Comparison of ENCODE assay signal across 14 mouse cellular contexts in the genomic region with DNA sequence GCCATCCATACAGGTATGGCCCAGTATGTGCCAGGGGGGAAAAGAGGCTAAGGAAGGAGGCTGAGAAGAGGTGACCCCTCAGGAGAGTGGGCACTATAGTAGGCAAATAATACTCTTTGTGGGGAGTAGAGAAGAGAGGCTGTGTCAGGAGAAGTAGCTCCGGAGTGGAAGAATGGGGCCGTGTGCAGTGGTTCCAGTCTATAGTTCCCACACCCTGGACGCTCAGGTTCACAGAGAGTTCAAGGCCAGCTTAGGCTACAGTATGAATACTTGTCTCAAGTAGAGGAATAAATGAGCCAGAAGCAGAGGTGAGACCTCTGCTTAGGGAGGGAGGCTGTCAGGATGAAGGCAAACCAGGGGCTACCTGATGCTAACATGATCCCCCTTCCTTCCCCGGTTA. TPM values are rescaled to one million over a fixed set of nuclear protein-coding genes. Genes with fewer than 3 reads are reported as not detected.
DNase-seq lines count a peak whose midpoint lies in the region; ATAC-seq lines count a peak whose summit lies in the region.
"Had no signal": no experiment of that assay in that cellular context is flagged by ENCODE, and none has a peak within 500 bp of the region (broad histone marks: within the 10 kb centered on the region; RNA-seq: fewer than 3 reads in every experiment).

No protein-coding gene starts in this region.

- peaks cover 43% of the 10 kb centered on the region for H3K27me3 ChIP-seq in forebrain, embryonic 10.5 days (ENCODE audit: poor library complexity, severe bottlenecking)
- no peaks in the 10 kb centered on the region for H3K27me3 ChIP-seq in forebrain, embryonic 11.5 days (ENCODE audit: control insufficient read depth, insufficient read depth, low read length)
- no peaks in the 10 kb centered on the region for H3K27me3 ChIP-seq in kidney, embryonic 14.5 days (ENCODE audit: control insufficient read depth, insufficient read depth, low read length)
- no peaks in the 10 kb centered on the region for H3K27me3 ChIP-seq in midbrain, embryonic 11.5 days (ENCODE audit: control insufficient read depth, insufficient read depth, low read length)
- no peaks in the 10 kb centered on the region for H3K27me3 ChIP-seq in midbrain, embryonic 14.5 days (ENCODE audit: control insufficient read depth, insufficient read depth, low read length)
- H3K27me3 ChIP-seq in stomach, embryonic 14.5 days (ENCODE audit: control insufficient read depth, insufficient read depth, low read length), result no peaks in the 10 kb centered on the region

- no peak for ATAC-seq in forebrain, embryonic 11.5 days (replicated peaks; ENCODE audit: low FRiP score)
- no peak for ATAC-seq in kidney, embryonic 14.5 days (ENCODE audit: low FRiP score, low TSS enrichment)
- ATAC-seq in midbrain, embryonic 11.5 days (ENCODE audit: low FRiP score), result no peak
- no peak for ATAC-seq in midbrain, embryonic 14.5 days (ENCODE audit: low FRiP score, low TSS enrichment)
- ATAC-seq in stomach, embryonic 14.5 days (ENCODE audit: insufficient number of reproducible peaks, insufficient read depth, low FRiP score, low read depth), result no peak
- ATAC-seq: forebrain, embryonic 16.5 days had no signal

- H3K4me1 ChIP-seq in forebrain, embryonic 10.5 days, result peaks cover 73% of the 10 kb centered on the region
- H3K4me1 ChIP-seq in forebrain, embryonic 11.5 days (replicated peaks; ENCODE audit: control insufficient read depth, insufficient read depth, low read length), result peaks cover 16% of the 10 kb centered on the region
- H3K4me1 ChIP-seq in kidney, embryonic 14.5 days (ENCODE audit: control insufficient read depth, insufficient read depth, low read length), result peaks cover 23% of the 10 kb centered on the region; the same call in 1 of the 2 replicates
- peaks cover 22% of the 10 kb centered on the region for H3K4me1 ChIP-seq in midbrain, embryonic 11.5 days (ENCODE audit: control insufficient read depth, insufficient read depth, low read length)
- peaks cover 37% of the 10 kb centered on the region for H3K4me1 ChIP-seq in midbrain, embryonic 14.5 days (ENCODE audit: control insufficient read depth, insufficient read depth, low read length)
- H3K4me1 ChIP-seq in stomach, embryonic 14.5 days (ENCODE audit: control insufficient read depth, insufficient read depth, low read length), result peaks cover 19% of the 10 kb centered on the region

- DNase-seq in forebrain, embryonic 10.5 days (ENCODE audit: extremely low spot score, low spot score), result no peak
- DNase-seq in forebrain, embryonic 11.5 days (ENCODE audit: low spot score), result no peak
- DNase-seq in kidney, adult 18-20 months, result no peak
- DNase-seq in midbrain, embryonic 11.5 days (ENCODE audit: low spot score, missing footprints), result no peak
- no peak for DNase-seq in midbrain, embryonic 14.5 days
- no peak for DNase-seq in embryo, embryonic 10.5 days (ENCODE audit: low spot score)
- DNase-seq: cerebellum, adult 9-10 months; gastrocnemius, postnatal 14 days; heart, postnatal 4 days; left cerebral cortex, postnatal 4 days had no signal

- H3K4me3 ChIP-seq in forebrain, embryonic 10.5 days, result 0 out of 2 replicates have a peak overlapping the region, but pooled peaks have one; percentile 91
- H3K4me3 ChIP-seq in forebrain, embryonic 11.5 days (ENCODE audit: low read depth, low read length), result no peak overlapping the region
- peak overlapping the region; percentile 13 for H3K4me3 ChIP-seq in kidney, embryonic 14.5 days (ENCODE audit: low read length)
- no peak overlapping the region for H3K4me3 ChIP-seq in midbrain, embryonic 11.5 days (ENCODE audit: low read depth, low read length)
- H3K4me3 ChIP-seq in midbrain, embryonic 14.5 days (replicated peaks; ENCODE audit: low read depth, low read length), result no peak overlapping the region
- peak overlapping the region; percentile 35; the same call in 1 of the 2 replicates for H3K4me3 ChIP-seq in stomach, embryonic 14.5 days (ENCODE audit: low read depth, low read length)

- H3K27ac ChIP-seq in forebrain, embryonic 10.5 days, result peak overlapping the region; percentile 99; the same call in 1 of the 2 replicates
- H3K27ac ChIP-seq in forebrain, embryonic 11.5 days (ENCODE audit: low read depth, low read length), result no peak overlapping the region
- H3K27ac ChIP-seq in kidney, embryonic 14.5 days (ENCODE audit: low read depth, low read length), result peak overlapping the region; percentile 47; the same call in 1 of the 2 replicates
- no peak overlapping the region for H3K27ac ChIP-seq in midbrain, embryonic 11.5 days (ENCODE audit: low read depth, low read length)
- H3K27ac ChIP-seq in midbrain, embryonic 14.5 days (replicated peaks; ENCODE audit: low read depth, low read length), result no peak overlapping the region
- peak overlapping the region; percentile 77; the same call in 1 of the 2 replicates for H3K27ac ChIP-seq in stomach, embryonic 14.5 days (ENCODE audit: low read length)

- 56% methylated on average over 4 of the region's 4 CpGs for WGBS in forebrain, embryonic 10.5 days
- 45% methylated on average over 4 of the region's 4 CpGs for WGBS in forebrain, embryonic 11.5 days
- 45% methylated on average over 4 of the region's 4 CpGs for WGBS in kidney, embryonic 14.5 days
- WGBS in midbrain, embryonic 11.5 days, result 73% methylated on average over 4 of the region's 4 CpGs
- WGBS in midbrain, embryonic 14.5 days, result 72% methylated on average over 4 of the region's 4 CpGs
- WGBS in stomach, embryonic 14.5 days, result 46% methylated on average over 4 of the region's 4 CpGs

- no peaks in the 10 kb centered on the region for H3K9me3 ChIP-seq in forebrain, embryonic 10.5 days
- H3K9me3 ChIP-seq in forebrain, embryonic 11.5 days (ENCODE audit: control insufficient read depth, low read length), result no peaks in the 10 kb centered on the region
- H3K9me3 ChIP-seq in kidney, embryonic 14.5 days (ENCODE audit: control insufficient read depth, low read length), result no peaks in the 10 kb centered on the region
- H3K9me3 ChIP-seq in midbrain, embryonic 11.5 days (ENCODE audit: control insufficient read depth, low read length), result no peaks in the 10 kb centered on the region
- H3K9me3 ChIP-seq in midbrain, embryonic 14.5 days (ENCODE audit: control insufficient read depth, low read length), result no peaks in the 10 kb centered on the region
- no peaks in the 10 kb centered on the region for H3K9me3 ChIP-seq in stomach, embryonic 14.5 days (ENCODE audit: control insufficient read depth, low read depth, low read length)
- H3K9me3 ChIP-seq: G1E had no signal

- peaks cover 43% of the 10 kb centered on the region for H3K36me3 ChIP-seq in forebrain, embryonic 10.5 days (replicated peaks)
- no peaks in the 10 kb centered on the region; the same call in 1 of the 2 replicates for H3K36me3 ChIP-seq in forebrain, embryonic 11.5 days (ENCODE audit: control insufficient read depth, insufficient read depth, low read length)
- peaks cover 3% of the 10 kb centered on the region; the same call in 1 of the 2 replicates for H3K36me3 ChIP-seq in kidney, embryonic 14.5 days (ENCODE audit: control insufficient read depth, insufficient read depth, low read length)
- no peaks in the 10 kb centered on the region for H3K36me3 ChIP-seq in midbrain, embryonic 11.5 days (ENCODE audit: control insufficient read depth, insufficient read depth, low read length)
- peaks cover 18% of the 10 kb centered on the region for H3K36me3 ChIP-seq in midbrain, embryonic 14.5 days (ENCODE audit: control insufficient read depth, insufficient read depth, low read length)
- H3K36me3 ChIP-seq in stomach, embryonic 14.5 days (ENCODE audit: control insufficient read depth, insufficient read depth, low read length), result no peaks in the 10 kb centered on the region
- H3K36me3 ChIP-seq: G1E had no signal

- H3K4me2 ChIP-seq in forebrain, embryonic 11.5 days (ENCODE audit: low read depth, low read length, severe bottlenecking), result no peak overlapping the region
- H3K4me2 ChIP-seq in kidney, embryonic 14.5 days (replicated peaks; ENCODE audit: low read depth, low read length), result peak overlapping the region; percentile 87
- H3K4me2 ChIP-seq in midbrain, embryonic 11.5 days, result no peak overlapping the region
- no peak overlapping the region for H3K4me2 ChIP-seq in midbrain, embryonic 14.5 days (ENCODE audit: low read length)
- H3K4me2 ChIP-seq in stomach, embryonic 14.5 days (replicated peaks; ENCODE audit: low read depth, low read length), result peak overlapping the region; percentile 86

- no peak overlapping the region for H3K9ac ChIP-seq in forebrain, embryonic 11.5 days (ENCODE audit: low read length)
- peak overlapping the region; percentile 23; the same call in 1 of the 2 replicates for H3K9ac ChIP-seq in kidney, embryonic 14.5 days (ENCODE audit: low read depth, low read length)
- 0 out of 2 replicates have a peak overlapping the region, but pooled peaks have one; percentile 21 for H3K9ac ChIP-seq in midbrain, embryonic 11.5 days (ENCODE audit: low read length)
- no peak overlapping the region for H3K9ac ChIP-seq in midbrain, embryonic 14.5 days (replicated peaks; ENCODE audit: low read length)
- no peak overlapping the region for H3K9ac ChIP-seq in stomach, embryonic 14.5 days (replicated peaks; ENCODE audit: low read depth, low read length)

RNA-seq across cellular contexts. Expression of gene Muc1, which starts 0.4 kb away (rescaled TPM):
- 1.7 and 1.8 TPM in 2 replicates for polyA plus RNA-seq in forebrain, embryonic 10.5 days (2016; fragmentation: Nextera tagmentation; extraction: Ambion mirVana)
- polyA plus RNA-seq in forebrain, embryonic 11.5 days (2014; fragmentation: Nextera tagmentation; extraction: Ambion mirVana), result 2.0 and 3.4 TPM in 2 replicates
- 8.0 and 13.6 TPM in 2 replicates for polyA plus RNA-seq in kidney, embryonic 14.5 days (2014; fragmentation: Nextera tagmentation; extraction: Ambion mirVana)
- 2.7 and 4.4 TPM in 2 replicates for polyA plus RNA-seq in midbrain, embryonic 11.5 days (2014; fragmentation: Nextera tagmentation; extraction: Ambion mirVana)
- polyA plus RNA-seq in midbrain, embryonic 14.5 days (2014; fragmentation: Nextera tagmentation; extraction: Ambion mirVana), result 2.1 and 2.4 TPM in 2 replicates
- polyA plus RNA-seq in stomach, embryonic 14.5 days (2014; fragmentation: Nextera tagmentation; extraction: Ambion mirVana), result 56.3 and 58.2 TPM in 2 replicates
- polyA plus RNA-seq: G1E had no signal

RNA-seq across cellular contexts. Expression of gene Mtx1, which starts 2.4 kb away (rescaled TPM):
- 227 and 242 TPM in 2 replicates for polyA plus RNA-seq in forebrain, embryonic 10.5 days (2016; fragmentation: Nextera tagmentation; extraction: Ambion mirVana)
- 194 and 213 TPM in 2 replicates for polyA plus RNA-seq in forebrain, embryonic 11.5 days (2014; fragmentation: Nextera tagmentation; extraction: Ambion mirVana)
- polyA plus RNA-seq in kidney, embryonic 14.5 days (2014; fragmentation: Nextera tagmentation; extraction: Ambion mirVana), result 217 and 259 TPM in 2 replicates
- polyA plus RNA-seq in midbrain, embryonic 11.5 days (2014; fragmentation: Nextera tagmentation; extraction: Ambion mirVana), result 174 and 179 TPM in 2 replicates
- 144 and 151 TPM in 2 replicates for polyA plus RNA-seq in midbrain, embryonic 14.5 days (2014; fragmentation: Nextera tagmentation; extraction: Ambion mirVana)
- 182 and 196 TPM in 2 replicates for polyA plus RNA-seq in stomach, embryonic 14.5 days (2014; fragmentation: Nextera tagmentation; extraction: Ambion mirVana)

RNA-seq across cellular contexts. Expression of gene Thbs3, which starts 14.3 kb away (rescaled TPM):
- polyA plus RNA-seq in forebrain, embryonic 10.5 days (2016; fragmentation: Nextera tagmentation; extraction: Ambion mirVana), result 65.8 and 78.2 TPM in 2 replicates
- 63.3 and 69.9 TPM in 2 replicates for polyA plus RNA-seq in forebrain, embryonic 11.5 days (2014; fragmentation: Nextera tagmentation; extraction: Ambion mirVana)
- 12.5 and 13.2 TPM in 2 replicates for polyA plus RNA-seq in kidney, embryonic 14.5 days (2014; fragmentation: Nextera tagmentation; extraction: Ambion mirVana)
- 50.7 and 55.8 TPM in 2 replicates for polyA plus RNA-seq in midbrain, embryonic 11.5 days (2014; fragmentation: Nextera tagmentation; extraction: Ambion mirVana)
- 46.0 and 47.6 TPM in 2 replicates for polyA plus RNA-seq in midbrain, embryonic 14.5 days (2014; fragmentation: Nextera tagmentation; extraction: Ambion mirVana)
- 24.2 and 26.4 TPM in 2 replicates for polyA plus RNA-seq in stomach, embryonic 14.5 days (2014; fragmentation: Nextera tagmentation; extraction: Ambion mirVana)

RNA-seq across cellular contexts. Expression of gene Krtcap2, which starts 16.5 kb away (rescaled TPM):
- polyA plus RNA-seq in forebrain, embryonic 10.5 days (2016; fragmentation: Nextera tagmentation; extraction: Ambion mirVana), result 260 and 275 TPM in 2 replicates
- 237 and 252 TPM in 2 replicates for polyA plus RNA-seq in forebrain, embryonic 11.5 days (2014; fragmentation: Nextera tagmentation; extraction: Ambion mirVana)
- 321 and 407 TPM in 2 replicates for polyA plus RNA-seq in kidney, embryonic 14.5 days (2014; fragmentation: Nextera tagmentation; extraction: Ambion mirVana)
- polyA plus RNA-seq in midbrain, embryonic 11.5 days (2014; fragmentation: Nextera tagmentation; extraction: Ambion mirVana), result 261 and 270 TPM in 2 replicates
- 199 and 237 TPM in 2 replicates for polyA plus RNA-seq in midbrain, embryonic 14.5 days (2014; fragmentation: Nextera tagmentation; extraction: Ambion mirVana)
- 297 and 314 TPM in 2 replicates for polyA plus RNA-seq in stomach, embryonic 14.5 days (2014; fragmentation: Nextera tagmentation; extraction: Ambion mirVana)

RNA-seq across cellular contexts. Expression of gene Trim46, which starts 16.8 kb away (rescaled TPM):
- polyA plus RNA-seq in forebrain, embryonic 10.5 days (2016; fragmentation: Nextera tagmentation; extraction: Ambion mirVana), result 4.4 and 5.4 TPM in 2 replicates
- 11.9 and 13.5 TPM in 2 replicates for polyA plus RNA-seq in forebrain, embryonic 11.5 days (2014; fragmentation: Nextera tagmentation; extraction: Ambion mirVana)
- polyA plus RNA-seq in kidney, embryonic 14.5 days (2014; fragmentation: Nextera tagmentation; extraction: Ambion mirVana), result 2.8 and 3.6 TPM in 2 replicates
- 7.1 and 8.5 TPM in 2 replicates for polyA plus RNA-seq in midbrain, embryonic 11.5 days (2014; fragmentation: Nextera tagmentation; extraction: Ambion mirVana)
- 63.4 and 71.8 TPM in 2 replicates for polyA plus RNA-seq in midbrain, embryonic 14.5 days (2014; fragmentation: Nextera tagmentation; extraction: Ambion mirVana)
- 4.9 and 5.1 TPM in 2 replicates for polyA plus RNA-seq in stomach, embryonic 14.5 days (2014; fragmentation: Nextera tagmentation; extraction: Ambion mirVana)

Comparison
In these comparisons a context has a peak if more than half of its experiments do, and no peak if none do; other contexts are left out.
1. H3K27ac ChIP-seq: peak in forebrain, embryonic 10.5 days (single experiment), kidney, embryonic 14.5 days (single experiment) and stomach, embryonic 14.5 days (single experiment); none in forebrain, embryonic 11.5 days (single experiment), midbrain, embryonic 11.5 days (single experiment) and midbrain, embryonic 14.5 days (single experiment).
2. H3K4me3 ChIP-seq: peak in forebrain, embryonic 10.5 days (single experiment), kidney, embryonic 14.5 days (single experiment) and stomach, embryonic 14.5 days (single experiment); none in forebrain, embryonic 11.5 days (single experiment), midbrain, embryonic 11.5 days (single experiment) and midbrain, embryonic 14.5 days (single experiment).
3. H3K9ac ChIP-seq: peak in kidney, embryonic 14.5 days (single experiment) and midbrain, embryonic 11.5 days (single experiment); none in forebrain, embryonic 11.5 days (single experiment), midbrain, embryonic 14.5 days (single experiment) and stomach, embryonic 14.5 days (single experiment).
4. H3K4me2 ChIP-seq: peak in kidney, embryonic 14.5 days (single experiment) and stomach, embryonic 14.5 days (single experiment); none in forebrain, embryonic 11.5 days (single experiment), midbrain, embryonic 11.5 days (single experiment) and midbrain, embryonic 14.5 days (single experiment).